ENCODE assay signal across 8 mouse cellular contexts in the genomic region with DNA sequence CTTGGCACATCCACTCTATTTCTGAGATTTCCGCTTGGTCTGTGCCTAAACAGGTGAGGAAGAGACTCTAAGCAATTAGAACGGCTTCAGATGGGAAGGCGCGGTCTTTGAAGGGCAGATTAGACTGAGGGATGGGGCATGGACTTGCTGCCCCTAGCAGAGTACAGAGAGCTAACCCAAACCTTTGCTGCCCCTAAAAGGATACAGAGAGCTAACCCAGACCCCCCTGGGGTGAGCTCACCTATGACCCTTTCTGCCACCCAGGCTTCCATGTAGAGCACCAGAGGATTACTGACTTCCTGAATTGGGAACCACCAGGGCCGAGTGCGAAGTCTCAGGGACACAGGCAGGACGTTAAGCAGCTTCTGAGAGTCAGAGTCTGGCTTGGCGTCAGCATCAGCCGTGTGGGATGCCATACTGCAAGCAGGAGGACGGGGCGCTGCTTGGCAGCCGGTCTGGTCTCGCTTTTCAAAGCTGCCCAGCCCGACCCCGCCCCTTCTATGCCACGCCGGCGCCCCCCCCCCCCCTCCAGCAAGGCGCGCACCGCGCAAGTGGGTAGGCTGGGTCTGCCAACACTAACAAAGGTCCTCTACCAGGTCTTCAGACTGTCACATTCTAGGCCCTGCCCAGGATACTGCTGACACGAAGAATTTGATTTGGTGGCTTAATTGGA. TPM values are rescaled to one million over a fixed set of nuclear protein-coding genes. Genes with fewer than 3 reads are reported as not detected.
DNase-seq lines count a peak whose midpoint lies in the region; ATAC-seq and TF ChIP-seq lines count a peak whose summit lies in the region.

Gene Ooep (minus strand): TSS at position 613 of the 673 bp plus-strand sequence.

- ATAC-seq in frontal cortex, adult (ENCODE audit: low TSS enrichment): peak; percentile 78
- ATAC-seq in hindbrain, embryonic 12.5 days (ENCODE audit: low FRiP score): peak; percentile 94
- ATAC-seq in liver, embryonic 15.5 days (ENCODE audit: insufficient read depth): no peak

- 13% methylated on average over 22 of the region's 23 CpGs for WGBS in thymus, adult 2 months
- 5% methylated on average over 23 of the region's 23 CpGs for WGBS in hindbrain, embryonic 12.5 days
- 7% methylated on average over 23 of the region's 23 CpGs for WGBS in liver, embryonic 15.5 days (ENCODE audit: insufficient replicate concordance)
- WGBS in olfactory bulb, adult 2 months: 4% methylated on average over 23 of the region's 23 CpGs

- DNase-seq in frontal cortex, adult 2 months (ENCODE audit: extremely low spot score in 1 of 2, low spot score in 1 of 2): no peak
- peak; percentile 3 for DNase-seq in thymus, adult 2 months
- DNase-seq in thymus, postnatal 10 days (ENCODE audit: low spot score in 2 of 2): no peak
- DNase-seq in adipocyte (ENCODE audit: low spot score): no peak

- H3K4me2 ChIP-seq in hindbrain, embryonic 12.5 days (replicated peaks): peak within 1 kb of the TSS; percentile 68
- peak within 1 kb of the TSS; percentile 41 for H3K4me2 ChIP-seq in liver, embryonic 15.5 days

- H3K27me3 ChIP-seq in thymus, adult 2 months (ENCODE audit: control insufficient read depth, insufficient read depth, low read length): no peaks in the 10 kb centered on the region
- H3K27me3 ChIP-seq in hindbrain, embryonic 12.5 days: no peaks in the 10 kb centered on the region; the same call in 1 of the 2 replicates
- H3K27me3 ChIP-seq in liver, embryonic 15.5 days: peaks cover 26% of the 10 kb centered on the region

- TF ChIP-seq POLR2A in thymus, adult 2 months (IDR thresholded peaks at IDR 0.05; ENCODE audit: control insufficient read depth, extremely low read depth, insufficient read depth, low read length, poor library complexity): no peak
- no peak for TF ChIP-seq POLR2A in olfactory bulb, adult 2 months (IDR thresholded peaks at IDR 0.05; ENCODE audit: insufficient read depth, low read depth, low read length)

- H3K4me3 ChIP-seq in thymus, adult 2 months (ENCODE audit: control insufficient read depth, insufficient read depth, low read length): no peak within 1 kb of the TSS
- H3K4me3 ChIP-seq in hindbrain, embryonic 12.5 days: peak within 1 kb of the TSS; percentile 38
- no peak within 1 kb of the TSS for H3K4me3 ChIP-seq in liver, embryonic 15.5 days (replicated peaks)
- H3K4me3 ChIP-seq in olfactory bulb, adult 2 months (ENCODE audit: insufficient read depth, low read depth, low read length): peak within 1 kb of the TSS; percentile 23; the same call in 1 of the 2 replicates

- no peak within 1 kb of the TSS for H3K27ac ChIP-seq in thymus, adult 2 months (ENCODE audit: control insufficient read depth, insufficient read depth, low read length)
- H3K27ac ChIP-seq in hindbrain, embryonic 12.5 days: no peak within 1 kb of the TSS
- no peak within 1 kb of the TSS for H3K27ac ChIP-seq in liver, embryonic 15.5 days (replicated peaks)
- H3K27ac ChIP-seq in olfactory bulb, adult 2 months (ENCODE audit: insufficient read depth, low read depth, low read length): no peak within 1 kb of the TSS

- H3K36me3 ChIP-seq in thymus, adult 2 months (ENCODE audit: control insufficient read depth, insufficient read depth, low read length): no peaks in the 10 kb centered on the region
- no peaks in the 10 kb centered on the region for H3K36me3 ChIP-seq in hindbrain, embryonic 12.5 days
- no peaks in the 10 kb centered on the region for H3K36me3 ChIP-seq in liver, embryonic 15.5 days (replicated peaks)

- peak within 1 kb of the TSS; percentile 54 for H3K9ac ChIP-seq in hindbrain, embryonic 12.5 days
- no peak within 1 kb of the TSS for H3K9ac ChIP-seq in liver, embryonic 15.5 days

- H3K4me1 ChIP-seq in thymus, adult 2 months (replicated peaks; ENCODE audit: control insufficient read depth, insufficient read depth, low read length): no peaks in the 10 kb centered on the region
- H3K4me1 ChIP-seq in hindbrain, embryonic 12.5 days: peaks cover 14% of the 10 kb centered on the region
- no peaks in the 10 kb centered on the region; the same call in 1 of the 2 replicates for H3K4me1 ChIP-seq in liver, embryonic 15.5 days (replicated peaks)
- no peaks in the 10 kb centered on the region for H3K4me1 ChIP-seq in olfactory bulb, adult 2 months (ENCODE audit: control insufficient read depth, insufficient read depth, low read length)

- H3K9me3 ChIP-seq in hindbrain, embryonic 12.5 days (replicated peaks): no peaks in the 10 kb centered on the region
- no peaks in the 10 kb centered on the region for H3K9me3 ChIP-seq in liver, embryonic 15.5 days (replicated peaks)

- no peak for TF ChIP-seq CTCF in thymus, adult 2 months (IDR thresholded peaks at IDR 0.05; ENCODE audit: borderline replicate concordance, control insufficient read depth, extremely low read depth, insufficient read depth, low read length, poor library complexity)
- no peak for TF ChIP-seq CTCF in olfactory bulb, adult 2 months (IDR thresholded peaks at IDR 0.05; ENCODE audit: insufficient read depth, low read depth, low read length)

RNA-seq across cellular contexts. Expression of gene Ooep, which starts in this region (rescaled TPM):
- polyA plus RNA-seq in frontal cortex, adult 2 months (2012; rRNA removed): 0.06 and 0.08 TPM in 2 replicates
- polyA plus RNA-seq in thymus, adult 2 months (2012; rRNA removed): 0.65 and 0.71 TPM in 2 replicates
- polyA plus RNA-seq in hindbrain, embryonic 12.5 days (2016; fragmentation: Nextera tagmentation; extraction: Ambion mirVana): 5.1 and 5.3 TPM in 2 replicates
- 0.03 and 0.08 TPM in 2 replicates for polyA plus RNA-seq in liver, embryonic 15.5 days (2015; fragmentation: Nextera tagmentation; extraction: Ambion mirVana)
- not detected in 2 replicates for polyA plus RNA-seq in olfactory bulb, adult 2 months (2012; ENCODE audit: insufficient read depth, insufficient read length, low replicate concordance, missing spikeins)

Comparison
In these comparisons a context has a peak if more than half of its experiments do, and no peak if none do; other contexts are left out.
1. Peak in DNase-seq in thymus, adult 2 months; RNA of the gene not detected or under 1 TPM.
2. H3K4me3 ChIP-seq: peak in hindbrain, embryonic 12.5 days (single experiment) and olfactory bulb, adult 2 months (single experiment); none in thymus, adult 2 months (single experiment) and liver, embryonic 15.5 days (single experiment).